Mouse (Mus musculus) cortical plate, adult 2 months (tissue): ENCODE measurements around the gene Parp14.

Experiments used
- CTCF ChIP-seq: fragments of 200-500 bp; IDR thresholded peaks from 2 replicates; pipeline ENCODE4 v1.5.1; 2011; ENCODE audit warnings: mild to moderate bottlenecking, control low read depth, low read length; ENCODE audit not compliant: insufficient read depth; ENCODE audit errors: extremely low read depth
- POLR2A ChIP-seq: fragments of 200-500 bp; IDR thresholded peaks from 2 replicates; pipeline ENCODE4 v1.6.1; 2011; ENCODE audit warnings: mild to moderate bottlenecking, low read length, control low read depth; ENCODE audit not compliant: insufficient read depth; ENCODE audit errors: extremely low read depth

- no peak for TF ChIP-seq CTCF
- no peak for TF ChIP-seq POLR2A
Measured at GRCm38 (mm10) chr16:35807663-35807992, 63.7 kb downstream of the Parp14 start.
